Mouse (Mus musculus): ENCODE measurements at regions not wholly inside any gene's neighbourhood (a gene's known extent, or its start where the extent isn't known, plus 50 kb on each side); places are given as distances from the start of the nearest gene placed in this dataset.

GRCm38 (mm10) chr8:34688396-34689048 lies 577.0 kb upstream of the Gm10131 start:
- no peak for TF ChIP-seq CTCF (conservative IDR thresholded peaks at IDR 0.05; ENCODE audit: low read length)
- no peak for TF ChIP-seq NANOG (IDR thresholded peaks at IDR 0.05; ENCODE audit: borderline replicate concordance, low read length)

All from E14TG2a.4 (cell line).